Mouse (Mus musculus): ENCODE measurements at regions not wholly inside any gene's neighbourhood (a gene's known extent, or its start where the extent isn't known, plus 50 kb on each side); places are given as distances from the start of the nearest gene placed in this dataset.

- TF ChIP-seq CTCF (IDR thresholded peaks at IDR 0.05; ENCODE audit: low read depth) = no peak
- TF ChIP-seq EP300 (IDR thresholded peaks at IDR 0.05; ENCODE audit: low read depth) = no peak
Measured at GRCm38 (mm10) chr4:40070959-40071634, 71.8 kb upstream of the Aco1 start.
